Mouse (Mus musculus) MEL (cell line): Measurements from ENCODE around the gene Atp1b3. TPM values are rescaled to one million over a fixed set of nuclear protein-coding genes. Genes with fewer than 3 reads are reported as not detected.

Experiments used
- DNase-seq: peaks from one replicate; pipeline ENCODE4 v3.0.0; 2011; ENCODE audit warnings: low read depth, low spot score
- H3K27ac ChIP-seq: 2 replicates; pipeline ENCODE4 v1.5.1; 2012; ENCODE audit warnings: low read depth, mild to moderate bottlenecking, control low read depth, low read length, moderate library complexity; ENCODE audit not compliant: control insufficient read depth
- H3K27me3 ChIP-seq, 2 experiments: fragments of 150-350 bp in 1 of 2; sonication (generic) in 1 of 2; 2 replicates each; pipeline ENCODE4 v1.6.1; 2012; ENCODE audit warnings: low read length in 2 of 2, mild to moderate bottlenecking in 2 of 2, improper control_type of control experiment in 1 of 2, moderate library complexity in 1 of 2; ENCODE audit not compliant: insufficient read depth in 2 of 2, control insufficient read depth in 1 of 2
- H3K36me3 ChIP-seq, 2 experiments: 2 replicates each; pipeline ENCODE4 v1.6.1; 2012 to 2014; ENCODE audit warnings: low read length in 2 of 2, improper control_type of control experiment in 1 of 2, inconsistent platforms in 1 of 2, mild to moderate bottlenecking in 1 of 2; ENCODE audit not compliant: insufficient read depth in 2 of 2, control insufficient read depth in 1 of 2
- H3K4me1 ChIP-seq, 2 experiments: fragments of 150-350 bp in 1 of 2; sonication (generic) in 1 of 2; 2 replicates each; pipeline ENCODE4 v1.6.1; 2012; ENCODE audit warnings: low read length in 2 of 2, improper control_type of control experiment in 1 of 2, mild to moderate bottlenecking in 1 of 2; ENCODE audit not compliant: insufficient read depth in 2 of 2, control insufficient read depth in 1 of 2
- H3K4me3 ChIP-seq, 2 experiments: fragments of 150-350 bp in 1 of 2; sonication (generic) in 1 of 2; 2 replicates each; pipeline ENCODE4 v1.5.1; 2012; ENCODE audit warnings: low read depth in 2 of 2, low read length in 2 of 2, mild to moderate bottlenecking in 2 of 2, moderate library complexity in 2 of 2, control low read depth in 1 of 2, improper control_type of control experiment in 1 of 2; ENCODE audit not compliant: control insufficient read depth in 1 of 2, insufficient read depth in 1 of 2
- H3K79me2 ChIP-seq: 2 replicates; pipeline ENCODE4 v1.6.1; 2012; ENCODE audit warnings: mild to moderate bottlenecking, low read length, moderate library complexity; ENCODE audit not compliant: control insufficient read depth, poor library complexity, insufficient read depth
- H3K9ac ChIP-seq: 2 replicates; pipeline ENCODE4 v1.6.1; 2012; ENCODE audit warnings: low read depth, mild to moderate bottlenecking, control low read depth, low read length, moderate library complexity; ENCODE audit not compliant: control insufficient read depth, poor library complexity, severe bottlenecking
- H3K9me3 ChIP-seq: fragments of 150-350 bp; sonication (generic); replicated peaks from 2 replicates; pipeline ENCODE4 v1.6.1; 2012; ENCODE audit warnings: mild to moderate bottlenecking, low read length, improper control_type of control experiment, moderate library complexity; ENCODE audit not compliant: insufficient read depth
- BHLHE40 ChIP-seq: IDR thresholded peaks from 2 replicates; pipeline ENCODE4 v1.6.1; 2012; ENCODE audit warnings: low read depth, mild to moderate bottlenecking, inconsistent platforms, low read length, improper control_type of control experiment, borderline replicate concordance
- CHD2 ChIP-seq: IDR thresholded peaks from 2 replicates; pipeline ENCODE4 v1.6.1; 2011; ENCODE audit warnings: low read length, improper control_type of control experiment
- E2F4 ChIP-seq: IDR thresholded peaks from 2 replicates; pipeline ENCODE4 v1.6.1; 2011; ENCODE audit warnings: low read depth, low read length, improper control_type of control experiment, borderline replicate concordance
- ELF1 ChIP-seq: IDR thresholded peaks from 2 replicates; pipeline ENCODE4 v1.6.1; 2014; ENCODE audit warnings: low read depth, mild to moderate bottlenecking, inconsistent platforms, low read length, improper control_type of control experiment, moderate library complexity
- EP300 ChIP-seq, 2 experiments: IDR thresholded peaks; 2 replicates each; pipeline ENCODE4 v1.6.1; 2011; ENCODE audit warnings: improper control_type of control experiment in 2 of 2, low read length in 2 of 2, low read depth in 1 of 2, mild to moderate bottlenecking in 1 of 2
- ETS1 ChIP-seq: IDR thresholded peaks from 2 replicates; pipeline ENCODE4 v1.6.1; 2012; ENCODE audit warnings: low read depth, mild to moderate bottlenecking, inconsistent platforms, low read length, improper control_type of control experiment, moderate library complexity
- HCFC1 ChIP-seq: IDR thresholded peaks from 2 replicates; pipeline ENCODE4 v1.6.1; 2012; ENCODE audit warnings: low read depth, mild to moderate bottlenecking, inconsistent platforms, low read length, improper control_type of control experiment, moderate library complexity
- JUND ChIP-seq: IDR thresholded peaks from 2 replicates; pipeline ENCODE4 v1.6.1; 2011; ENCODE audit warnings: low read depth, mild to moderate bottlenecking, improper control_type of control experiment, low read length
- MAZ ChIP-seq: IDR thresholded peaks from 2 replicates; pipeline ENCODE4 v1.6.1; 2012; ENCODE audit warnings: low read depth, mild to moderate bottlenecking, inconsistent platforms, low read length, improper control_type of control experiment
- MEF2A ChIP-seq: IDR thresholded peaks from 2 replicates; pipeline ENCODE4 v1.6.1; 2014; ENCODE audit warnings: low read depth, mild to moderate bottlenecking, inconsistent platforms, low read length, improper control_type of control experiment; ENCODE audit not compliant: poor library complexity, insufficient replicate concordance, severe bottlenecking; ENCODE audit errors: extremely low read depth
- MXI1 ChIP-seq: IDR thresholded peaks from 2 replicates; pipeline ENCODE4 v1.6.1; 2011; ENCODE audit warnings: mild to moderate bottlenecking, low read depth, low read length, improper control_type of control experiment
- MYB ChIP-seq: IDR thresholded peaks from 2 replicates; pipeline ENCODE4 v1.6.1; 2011; ENCODE audit warnings: mild to moderate bottlenecking, low read depth, low read length, improper control_type of control experiment
- MYC ChIP-seq: IDR thresholded peaks from 2 replicates; pipeline ENCODE4 v1.6.1; 2011; ENCODE audit warnings: low read depth, mild to moderate bottlenecking, low read length, improper control_type of control experiment, moderate library complexity
- NELFE ChIP-seq: IDR thresholded peaks from 2 replicates; pipeline ENCODE4 v1.6.1; 2011; ENCODE audit warnings: low read depth, low read length, improper control_type of control experiment
- NRF1 ChIP-seq: IDR thresholded peaks from 2 replicates; pipeline ENCODE4 v1.6.1; 2014; ENCODE audit warnings: low read depth, mild to moderate bottlenecking, inconsistent platforms, low read length, improper control_type of control experiment, moderate library complexity; ENCODE audit not compliant: poor library complexity, insufficient read depth, severe bottlenecking
- POLR2A ChIP-seq, 2 experiments: IDR thresholded peaks; 2 replicates each; pipeline ENCODE4 v1.6.1; 2011 to 2012; ENCODE audit warnings: low read length in 2 of 2, mild to moderate bottlenecking in 2 of 2, control low read depth in 1 of 2, improper control_type of control experiment in 1 of 2, low read depth in 1 of 2, moderate library complexity in 1 of 2; ENCODE audit not compliant: control insufficient read depth in 1 of 2, insufficient read depth in 1 of 2, poor library complexity in 1 of 2
- POLR2AphosphoS2 ChIP-seq: IDR thresholded peaks from 2 replicates; pipeline ENCODE4 v1.6.1; 2011; ENCODE audit warnings: low read length, improper control_type of control experiment
- POLR2AphosphoS5 ChIP-seq: IDR thresholded peaks from 2 replicates; pipeline ENCODE4 v1.6.1; 2012; ENCODE audit warnings: low read depth, borderline replicate concordance, mild to moderate bottlenecking, inconsistent platforms, low read length, moderate library complexity, mixed read lengths
- RAD21 ChIP-seq: IDR thresholded peaks from 2 replicates; pipeline ENCODE4 v1.6.1; 2011; ENCODE audit warnings: mild to moderate bottlenecking, low read depth, low read length, improper control_type of control experiment
- RCOR1 ChIP-seq: IDR thresholded peaks from 2 replicates; pipeline ENCODE4 v1.6.1; 2012; ENCODE audit warnings: low read depth, mild to moderate bottlenecking, inconsistent platforms, low read length, improper control_type of control experiment
- SIN3A ChIP-seq: IDR thresholded peaks from 2 replicates; pipeline ENCODE4 v1.6.1; 2012; ENCODE audit warnings: low read length, improper control_type of control experiment, inconsistent platforms
- TBP ChIP-seq: IDR thresholded peaks from 2 replicates; pipeline ENCODE4 v1.8.0; 2011; ENCODE audit warnings: low read depth, low read length, improper control_type of control experiment
- USF1 ChIP-seq: IDR thresholded peaks from 2 replicates; pipeline ENCODE4 v1.6.1; 2014; ENCODE audit warnings: low read depth, mild to moderate bottlenecking, inconsistent platforms, low read length, improper control_type of control experiment, moderate library complexity
- ZMIZ1 ChIP-seq: IDR thresholded peaks from 2 replicates; pipeline ENCODE4 v1.6.1; 2012; ENCODE audit warnings: low read depth, mild to moderate bottlenecking, inconsistent platforms, low read length, improper control_type of control experiment, moderate library complexity
- ZNF384 ChIP-seq: IDR thresholded peaks from 2 replicates; pipeline ENCODE4 v1.6.1; 2012; ENCODE audit warnings: low read depth, mild to moderate bottlenecking, inconsistent platforms, low read length, improper control_type of control experiment
- polyA plus RNA-seq, 2 experiments: library from polyadenylated mRNA; stranded (reverse) in 1 of 2; unstranded in 1 of 2; fragments of >175 nt in 1 of 2; fragments of >200 nt in 1 of 2; gene quantifications; 2 replicates each; pipeline versions ENCODE4 v1.2.1 to v1.2.4; 2012; ENCODE audit warnings: low replicate concordance in 2 of 2, low read depth in 1 of 2; ENCODE audit not compliant: insufficient read length in 2 of 2, insufficient read depth in 1 of 2, missing spikeins in 1 of 2
- total RNA-seq: library from RNA; depleted of rRNA; stranded (reverse); fragments of 300-350 nt; gene quantifications from 2 replicates; pipeline ENCODE4 v1.2.3, GENCODE M21; 2012

The Atp1b3 gene
- total and polyA plus RNA-seq, 3 experiments, result 57.8 to 70.6 TPM; not detected in 1

DNA sequence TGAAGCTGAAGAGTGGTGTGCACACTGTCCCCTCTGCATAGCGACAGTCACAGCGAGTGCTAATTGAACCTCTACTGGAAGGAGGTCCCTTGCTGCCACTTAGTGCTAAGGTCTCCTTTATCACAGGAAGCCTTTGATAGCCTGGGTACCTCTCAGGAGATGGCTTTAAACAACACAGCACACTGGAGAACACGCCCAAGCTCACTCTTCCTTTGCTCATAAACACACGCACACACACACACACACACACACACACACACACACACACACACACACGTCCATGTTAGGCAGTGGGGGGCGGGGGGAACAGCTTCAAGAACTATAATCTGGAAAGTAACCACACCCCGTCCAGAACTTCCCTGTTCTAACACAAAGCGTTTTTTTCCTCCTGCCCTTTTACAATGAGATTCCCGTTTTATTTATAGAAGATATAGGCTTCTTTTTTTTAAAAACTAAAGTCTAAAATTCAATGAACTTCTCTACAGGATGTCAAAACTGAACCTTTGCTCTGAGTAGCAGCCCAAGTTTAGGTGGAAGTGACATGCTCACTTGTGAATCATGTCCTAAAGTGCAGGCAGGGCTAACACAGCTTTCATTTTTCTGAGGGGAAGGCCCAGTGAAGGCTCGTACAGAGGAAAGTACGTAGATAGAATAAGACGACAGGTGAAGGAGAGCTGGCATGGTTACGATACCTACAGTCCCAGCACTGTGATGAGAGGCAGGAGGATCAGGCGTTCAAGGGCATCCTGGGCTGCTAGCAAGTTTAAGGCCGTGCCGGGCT, 30.9 kb upstream of the Atp1b3 start:
- H3K27ac ChIP-seq, result peak overlapping the region; percentile 21
- peak overlapping the region; percentile 26 to 33 for H3K4me3 ChIP-seq
- peaks cover 0 to 5% of the 10 kb centered on the region in 2 experiments; a peak in 1 of 4 replicates for H3K36me3 ChIP-seq
- DNase-seq, result peak; percentile 76
- peak overlapping the region; percentile 33 for H3K9ac ChIP-seq
- no peaks in the 10 kb centered on the region for H3K9me3 ChIP-seq
- peaks cover 0 to 16% of the 10 kb centered on the region in 2 experiments; a peak in 3 of 4 replicates for H3K4me1 ChIP-seq
- TF ChIP-seq JUND (no peak), MAZ (peak; percentile 73), EP300 (IDR thresholded peaks at IDR 0.05; ENCODE audit: low read depth in 1 of 2, low read length in 2 of 2) (peak; percentile 27 to 51; a peak in 3 of 4 replicates), CHD2 (0 out of 2 replicates have a peak, but pooled peaks have one; percentile 15), ELF1 (0 out of 2 replicates have a peak, but pooled peaks have one; percentile 42), ZNF384 (peak; percentile 69), ETS1 (peak; percentile 45; the same call in 1 of the 2 replicates), POLR2A (IDR thresholded peaks at IDR 0.05; ENCODE audit: control insufficient read depth in 1 of 2, insufficient read depth in 1 of 2, low read depth in 1 of 2, low read length in 2 of 2, poor library complexity in 1 of 2) (no peak), SIN3A (peak; percentile 55), MXI1 (peak; percentile 51), HCFC1 (0 out of 2 replicates have a peak, but pooled peaks have one; percentile 13), RCOR1 (peak; percentile 52; the same call in 1 of the 2 replicates), ZMIZ1 (no peak), NELFE (peak; percentile 17; the same call in 1 of the 2 replicates)
- H3K79me2 ChIP-seq, result no peaks in the 10 kb centered on the region
- H3K27me3 ChIP-seq, result no peaks in the 10 kb centered on the region

DNA sequence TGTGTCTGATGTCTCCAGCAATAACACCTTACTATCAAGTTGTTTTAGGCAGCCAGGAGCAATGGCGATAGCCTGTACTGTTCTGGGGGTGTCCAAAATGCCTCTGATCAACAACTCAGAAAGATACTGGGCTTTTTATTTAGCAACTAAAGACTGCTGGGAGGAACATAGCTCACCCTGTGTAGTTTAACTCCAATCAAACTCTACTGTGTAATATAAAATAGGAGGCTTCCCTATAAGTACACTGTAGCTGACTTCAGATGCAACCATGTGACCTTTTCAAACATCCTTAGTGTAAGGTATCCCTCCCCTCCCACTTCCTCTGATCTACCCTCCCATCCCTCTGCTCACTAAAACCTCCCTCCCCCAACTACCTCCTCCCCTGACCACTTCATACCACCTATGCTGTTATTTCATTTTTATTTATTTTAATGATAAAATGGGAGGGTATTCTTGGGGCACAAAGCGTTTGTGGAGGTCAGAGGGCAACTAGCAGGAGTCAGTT, 29.5 kb upstream of the Atp1b3 start:
- no peak for DNase-seq
- H3K27ac ChIP-seq, result no peak overlapping the region
- TF ChIP-seq POLR2AphosphoS2 (no peak), BHLHE40 (no peak), MEF2A (no peak), RCOR1 (no peak), MYB (no peak), POLR2AphosphoS5 (no peak), NRF1 (no peak), USF1 (no peak), CHD2 (no peak), MYC (no peak), E2F4 (no peak), TBP (no peak), RAD21 (no peak)
- H3K9ac ChIP-seq, result no peak overlapping the region
- H3K9me3 ChIP-seq, result no peaks in the 10 kb centered on the region
- peaks cover 0 to 5% of the 10 kb centered on the region in 2 experiments; a peak in 1 of 4 replicates for H3K36me3 ChIP-seq
- no peaks in the 10 kb centered on the region for H3K27me3 ChIP-seq
- no peak overlapping the region for H3K4me3 ChIP-seq
- no peaks in the 10 kb centered on the region for H3K79me2 ChIP-seq
- H3K4me1 ChIP-seq, result peaks cover 0 to 16% of the 10 kb centered on the region in 2 experiments; a peak in 3 of 4 replicates
